Mouse (Mus musculus): ENCODE measurements around the gene Mxra8.

DNA sequence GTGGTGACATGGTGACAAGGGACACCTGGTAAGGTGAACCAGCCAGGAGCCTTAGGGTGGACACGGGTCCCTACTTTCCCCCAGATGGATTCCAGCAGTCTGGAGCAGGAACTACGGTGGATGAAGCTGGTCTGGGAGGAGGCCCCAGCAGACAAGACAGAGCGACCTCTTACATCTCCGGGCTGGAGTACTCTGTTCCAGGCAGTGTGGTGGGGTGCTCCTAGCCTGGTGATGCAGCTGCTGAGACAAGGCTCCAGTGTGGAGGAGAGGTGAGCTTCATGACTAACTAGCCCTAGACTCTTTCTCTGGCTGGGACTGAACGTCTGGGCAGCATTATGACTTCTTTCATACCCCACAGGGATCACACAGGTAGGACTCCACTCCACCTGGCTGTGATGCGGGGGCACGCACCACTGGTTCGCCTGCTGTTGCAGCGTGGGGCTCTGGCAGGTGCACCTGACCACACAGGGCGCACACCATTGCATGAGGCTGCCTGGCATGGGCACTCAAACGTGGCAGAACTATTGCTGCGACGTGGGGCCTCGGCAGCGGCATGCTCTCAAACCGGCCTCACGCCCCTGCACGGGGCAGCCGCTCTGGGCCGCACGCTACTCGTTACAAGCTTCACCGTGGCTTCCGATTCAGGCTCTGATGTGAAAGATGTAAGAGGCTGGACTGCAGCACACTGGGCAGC is 48.1 kb upstream of the Mxra8 start:
- TF ChIP-seq CHD2 (IDR thresholded peaks at IDR 0.05; ENCODE audit: low read depth, low read length) (no peak), ZC3H11A (IDR thresholded peaks at IDR 0.05; ENCODE audit: borderline replicate concordance, low read depth, low read length) (no peak), HCFC1 (IDR thresholded peaks at IDR 0.05; ENCODE audit: borderline replicate concordance, insufficient read depth, low read length) (no peak)
